Mouse (Mus musculus): Measurements from ENCODE around the gene 4933434E20Rik.

DNA sequence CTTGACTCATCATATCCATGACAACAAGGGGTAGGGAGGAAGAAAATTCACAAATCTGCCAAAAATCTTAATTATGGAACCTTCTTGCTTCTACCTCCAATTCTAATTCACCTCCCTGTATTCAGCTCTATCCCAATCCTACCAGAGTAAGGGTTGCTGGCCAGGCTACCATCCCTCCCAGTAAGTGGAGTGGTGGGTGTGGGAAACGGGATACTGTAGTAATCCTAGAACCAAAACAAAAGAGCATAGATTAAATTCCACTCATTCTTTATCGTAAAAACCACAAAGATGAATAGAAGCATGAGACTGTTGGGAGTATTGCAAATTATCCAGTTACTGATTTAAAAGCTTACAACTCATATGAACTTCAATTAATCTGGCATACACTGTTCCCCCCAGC is 41.1 kb upstream of the 4933434E20Rik start:
- TF ChIP-seq CTCF (IDR thresholded peaks at IDR 0.05; ENCODE audit: low read depth) (no peak), EP300 (IDR thresholded peaks at IDR 0.05; ENCODE audit: low read depth) (no peak)

All from heart, postnatal 0 days (tissue).